Mouse (Mus musculus) neural tube, embryonic 11.5 days (tissue): ENCODE data around the gene Bcl2l12. TPM values are rescaled to one million over a fixed set of nuclear protein-coding genes. Genes with fewer than 3 reads are reported as not detected.
"Not testable (repeated sequence)": the region's sequence is repeated elsewhere in the genome, so short reads cannot be mapped to it uniquely, and the experiment has no call there.

Experiments
- ATAC-seq: fragments of 200-750 bp; cut with Nextera tagmentation; 2 replicates; pipeline ENCODE4 v1.8.0; 2017; ENCODE audit warnings: moderate number of reproducible peaks, mild to moderate bottlenecking, moderate TSS enrichment, moderate library complexity; ENCODE audit not compliant: insufficient read depth, low FRiP score, low TSS enrichment
- DNase-seq: peaks from one replicate; pipeline ENCODE4 v3.0.0-alpha.2; 2015; ENCODE audit warnings: low spot score
- H3K27ac ChIP-seq: fragments of 300-500 bp; sonication (generic); 2 replicates; pipeline ENCODE4 v1.5.1; 2014; ENCODE audit warnings: low read depth, mild to moderate bottlenecking, low read length
- H3K27me3 ChIP-seq: fragments of 300-500 bp; sonication (generic); 2 replicates; pipeline ENCODE4 v1.6.1; 2014; ENCODE audit warnings: mild to moderate bottlenecking, low read length, mixed read lengths; ENCODE audit not compliant: control insufficient read depth, insufficient read depth
- H3K36me3 ChIP-seq: fragments of 300-500 bp; sonication (generic); 2 replicates; pipeline ENCODE4 v1.6.1; 2014; ENCODE audit warnings: mild to moderate bottlenecking, low read length, moderate library complexity, mixed read lengths; ENCODE audit not compliant: control insufficient read depth, insufficient read depth
- H3K4me1 ChIP-seq: fragments of 300-500 bp; sonication (generic); 2 replicates; pipeline ENCODE4 v1.6.1; 2014; ENCODE audit warnings: low read length, mixed read lengths; ENCODE audit not compliant: control insufficient read depth, insufficient read depth
- H3K4me2 ChIP-seq: fragments of 300-500 bp; sonication (generic); 2 replicates; pipeline ENCODE4 v1.6.1; 2014; ENCODE audit warnings: low read depth, mild to moderate bottlenecking, moderate library complexity
- H3K4me3 ChIP-seq: fragments of 300-500 bp; sonication (generic); 2 replicates; pipeline ENCODE4 v1.5.1; 2014; ENCODE audit warnings: low read depth, low read length
- H3K9ac ChIP-seq: fragments of 300-500 bp; sonication (generic); 2 replicates; pipeline ENCODE4 v1.6.1; 2014; ENCODE audit warnings: mild to moderate bottlenecking, low read length
- H3K9me3 ChIP-seq: fragments of 300-500 bp; sonication (generic); 2 replicates; pipeline ENCODE4 v1.6.1; 2016; ENCODE audit warnings: low read length; ENCODE audit not compliant: control insufficient read depth
- WGBS: fragments of 180-500 bp; shearing (Covaris S2); extraction: QIAGEN DNeasy Blood & Tissue Kit; methylation state at CpG from one replicate; pipeline ENCODE4 v1.1.7; 2014; 5-methylcytosine and 5-hydroxymethylcytosine counted together
- polyA plus RNA-seq: library from polyadenylated mRNA; unstranded; fragments of >200 nt; fragmentation: Nextera tagmentation; extraction: Ambion mirVana; gene quantifications from 2 replicates; pipeline ENCODE4 v1.2.1, GENCODE M21; 2014

Gene Bcl2l12
- polyA plus RNA-seq, 1 experiment from 2014 or later: 52.9 TPM

DNA sequence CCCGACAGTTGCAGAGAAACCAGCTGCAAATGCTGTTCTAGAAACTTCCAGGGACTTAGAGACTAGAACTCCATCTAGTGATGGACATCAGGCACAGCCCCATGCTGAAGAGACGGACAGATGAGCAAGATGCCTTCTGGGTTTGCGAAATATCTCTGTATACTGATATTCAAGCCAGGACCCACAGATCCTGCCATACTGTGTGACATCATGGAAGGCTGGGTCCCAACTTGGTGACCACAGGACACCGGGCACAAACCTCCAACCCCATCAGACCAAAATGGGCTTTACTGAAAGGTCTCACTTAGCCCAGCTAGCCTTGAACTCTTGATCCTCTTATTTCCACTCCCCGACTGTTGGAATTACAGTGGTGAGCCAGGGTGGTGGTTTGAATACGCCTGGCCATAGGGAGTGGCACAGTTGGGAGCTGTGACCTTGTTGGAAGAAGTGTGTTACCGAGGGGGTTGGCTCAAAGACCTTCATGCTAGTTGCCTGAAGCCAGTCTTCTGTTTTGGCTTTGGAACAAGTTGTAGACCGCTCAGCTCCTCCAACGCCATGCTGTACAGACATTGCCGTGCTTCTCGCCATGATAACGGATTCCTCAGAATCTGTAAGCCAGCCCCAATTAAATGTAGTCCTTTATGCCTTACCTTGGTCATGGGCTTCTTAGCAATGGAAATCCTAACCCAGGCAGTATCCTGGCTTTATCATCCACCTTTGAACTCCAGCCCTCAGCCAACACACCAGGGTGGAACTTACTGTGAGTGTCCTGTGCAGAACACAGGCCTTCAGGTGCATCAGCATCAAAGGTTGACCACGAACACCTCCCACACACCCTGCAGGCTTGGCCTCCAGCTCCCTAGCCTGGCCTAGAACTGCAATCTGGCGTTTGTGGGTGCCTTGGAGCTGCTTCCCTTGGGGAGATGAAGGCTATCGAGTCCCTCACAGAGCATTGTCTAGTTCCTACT is 26.1 kb upstream of the Bcl2l12 start:
- no peak overlapping the region for H3K27ac ChIP-seq
- H3K36me3 ChIP-seq: peaks cover 18% of the 10 kb centered on the region
- no peak overlapping the region for H3K4me3 ChIP-seq
- H3K27me3 ChIP-seq: no peaks in the 10 kb centered on the region
- H3K9ac ChIP-seq: no peak overlapping the region
- DNase-seq: no peak
- WGBS: 88% methylated on average over 15 of the region's 15 CpGs
- no peak for ATAC-seq
- no peaks in the 10 kb centered on the region for H3K4me1 ChIP-seq
- no peak overlapping the region for H3K4me2 ChIP-seq
- H3K9me3 ChIP-seq: no peaks in the 10 kb centered on the region

DNA sequence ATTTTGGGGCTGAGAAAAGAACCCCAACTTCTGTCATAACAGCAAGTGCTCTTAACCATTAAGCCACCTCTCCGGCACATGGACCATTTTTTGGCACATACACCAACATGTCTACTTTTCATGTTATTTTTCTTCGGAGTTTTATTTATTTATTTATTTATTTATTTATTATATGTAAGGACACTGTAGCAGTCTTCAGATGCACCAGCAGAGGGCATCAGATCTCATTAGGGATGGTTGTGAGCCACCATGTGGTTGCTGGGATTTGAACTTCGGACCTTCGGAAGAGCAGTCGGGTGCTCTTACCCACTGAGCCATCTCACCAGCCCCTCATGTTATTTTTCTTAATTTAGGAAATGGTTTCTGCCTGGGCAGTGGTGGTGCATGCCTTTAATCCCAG is 25.2 kb upstream of the Bcl2l12 start:
- H3K9me3 ChIP-seq, H3K4me2 ChIP-seq, H3K27ac ChIP-seq, DNase-seq, H3K9ac ChIP-seq, H3K4me3 ChIP-seq, ATAC-seq, H3K4me1 ChIP-seq, H3K27me3 ChIP-seq: not testable (repeated sequence)
- WGBS: 79% methylated on average over 5 of the region's 5 CpGs
- H3K36me3 ChIP-seq: peaks cover 12% of the 10 kb centered on the region

DNA sequence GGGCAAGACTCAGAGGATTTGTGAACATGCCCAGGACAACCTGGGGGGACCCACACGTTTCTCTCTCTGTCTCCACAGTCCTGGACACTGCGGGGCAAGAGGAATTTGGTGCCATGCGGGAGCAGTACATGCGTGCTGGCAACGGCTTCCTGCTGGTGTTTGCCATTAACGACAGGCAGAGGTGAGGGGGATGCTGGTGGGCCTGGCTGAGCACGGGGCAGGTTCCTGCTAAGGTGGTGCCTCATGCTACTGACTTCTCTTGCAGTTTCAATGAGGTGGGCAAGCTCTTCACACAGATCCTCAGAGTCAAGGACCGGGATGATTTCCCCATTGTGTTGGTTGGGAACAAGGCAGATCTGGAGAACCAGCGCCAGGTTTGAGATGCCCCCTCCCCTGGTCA is 21.7 kb upstream of the Bcl2l12 start:
- Histone ChIP-seq H3K4me1 (peaks cover 5% of the 10 kb centered on the region; the same call in 1 of the 2 replicates), H3K9ac (no peak overlapping the region), H3K4me3 (no peak overlapping the region), H3K9me3 (no peaks in the 10 kb centered on the region), H3K4me2 (no peak overlapping the region), H3K36me3 (no peaks in the 10 kb centered on the region), H3K27ac (no peak overlapping the region), H3K27me3 (no peaks in the 10 kb centered on the region)
- 70% methylated on average over 9 of the region's 9 CpGs for WGBS
- no peak for DNase-seq
- ATAC-seq: no peak

- no peak overlapping the region for H3K9ac ChIP-seq
- no peak overlapping the region for H3K27ac ChIP-seq
- H3K4me2 ChIP-seq: no peak overlapping the region
- ATAC-seq: no peak
- H3K4me1 ChIP-seq: peaks cover 12% of the 10 kb centered on the region
- H3K9me3 ChIP-seq: no peaks in the 10 kb centered on the region
- no peaks in the 10 kb centered on the region for H3K27me3 ChIP-seq
- H3K36me3 ChIP-seq: no peaks in the 10 kb centered on the region; the same call in 1 of the 2 replicates
- WGBS: 38% methylated on average over 8 of the region's 8 CpGs
- H3K4me3 ChIP-seq: no peak overlapping the region
- DNase-seq: no peak
Measured at GRCm38 (mm10) chr7:45019031-45019571, 20.6 kb upstream of the Bcl2l12 start.

DNA sequence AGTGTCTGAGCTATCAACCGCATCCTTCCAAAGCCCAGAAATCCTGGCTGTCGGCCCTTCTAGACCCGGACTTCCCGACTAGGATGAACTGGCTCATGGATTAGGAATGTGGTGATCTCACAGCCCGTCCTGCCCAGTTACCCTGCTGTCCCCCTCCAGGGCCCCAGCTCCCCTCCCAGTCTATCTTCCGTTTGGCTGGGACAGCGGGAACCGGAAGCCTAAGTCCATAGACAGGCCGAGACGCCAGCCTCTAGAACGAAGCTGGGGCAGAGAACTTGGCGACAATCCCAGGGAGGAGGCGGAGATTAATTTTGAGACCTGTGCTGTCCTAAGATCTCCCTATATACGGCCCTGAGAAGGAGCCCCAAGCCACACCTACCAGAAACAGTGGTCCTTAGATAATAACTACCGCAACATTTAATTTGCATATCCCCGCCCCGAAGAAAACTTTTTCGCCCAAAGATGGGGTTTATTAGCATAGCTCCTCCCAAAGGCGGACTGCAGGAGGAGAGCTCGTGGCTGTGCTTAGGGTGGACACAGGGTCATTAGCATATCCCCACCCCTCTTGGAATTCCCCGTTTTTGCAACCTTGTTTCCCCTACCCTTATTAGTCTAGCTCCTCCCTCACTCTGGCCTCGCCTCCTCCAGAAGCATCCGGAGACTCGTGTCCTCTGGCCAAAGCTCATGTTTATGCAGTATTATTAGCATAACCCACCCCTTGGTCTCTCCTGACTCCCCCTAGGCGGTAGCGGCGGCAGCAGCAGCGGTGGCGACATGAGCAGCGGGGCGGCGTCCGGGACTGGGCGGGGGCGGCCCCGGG is 18.9 kb upstream of the Bcl2l12 start, which contains the start of gene Rras:
Gene Rras, plus strand, starts transcription at position 720 of the 820 bp plus-strand sequence.
- H3K9ac ChIP-seq: peak within 1 kb of the TSS; percentile 69
- peak; percentile 89 for DNase-seq
- H3K27me3 ChIP-seq: no peaks in the 10 kb centered on the region
- peaks cover 12% of the 10 kb centered on the region for H3K4me1 ChIP-seq
- H3K4me3 ChIP-seq: peak within 1 kb of the TSS; percentile 76
- peak within 1 kb of the TSS; percentile 75 for H3K27ac ChIP-seq
- H3K36me3 ChIP-seq: peaks cover 6% of the 10 kb centered on the region
- ATAC-seq: peak; percentile 82
- H3K9me3 ChIP-seq: no peaks in the 10 kb centered on the region
- H3K4me2 ChIP-seq: peak within 1 kb of the TSS; percentile 84
- WGBS: under 1% methylated on average over 32 of the region's 36 CpGs

DNA sequence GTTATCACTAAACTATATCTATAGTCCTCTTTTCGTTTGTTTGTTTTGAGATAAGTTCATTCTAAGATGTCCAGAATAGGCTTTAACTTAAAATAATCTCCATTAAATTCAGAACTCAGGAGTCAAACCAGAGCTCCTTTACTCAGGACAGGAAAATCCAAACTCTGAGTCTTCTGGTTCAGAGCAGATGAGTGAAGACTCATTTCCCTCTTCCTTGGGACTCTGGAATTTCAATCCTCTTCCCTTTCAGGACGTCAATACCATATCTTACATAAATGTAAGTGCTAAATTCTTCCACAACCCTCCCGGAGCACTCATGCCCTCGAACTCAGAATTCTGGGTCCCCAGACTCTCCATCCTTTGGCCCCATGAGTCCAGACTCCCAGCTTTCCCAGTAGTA is 18.2 kb upstream of the Bcl2l12 start:
- H3K27me3 ChIP-seq: no peaks in the 10 kb centered on the region
- 2% methylated on average over 4 of the region's 4 CpGs for WGBS
- ATAC-seq: no peak

GRCm38 (mm10) chr7:45015957-45016612 is 17.6 kb upstream of the Bcl2l12 start, which contains the start of gene Scaf1:
TSS of gene Scaf1 (minus strand) at chr7:45016363.
- ATAC-seq: peak; percentile 90
- 1% methylated on average over 69 of the region's 69 CpGs for WGBS
- peaks cover 12% of the 10 kb centered on the region for H3K4me1 ChIP-seq
- H3K9ac ChIP-seq: peak within 1 kb of the TSS; percentile 93
- DNase-seq: peak; percentile 100
- peak within 1 kb of the TSS; percentile 72 for H3K27ac ChIP-seq
- H3K4me2 ChIP-seq: peak within 1 kb of the TSS; percentile 84
- H3K9me3 ChIP-seq: no peaks in the 10 kb centered on the region
- peak within 1 kb of the TSS; percentile 76 for H3K4me3 ChIP-seq
- H3K36me3 ChIP-seq: peaks cover 15% of the 10 kb centered on the region
- no peaks in the 10 kb centered on the region for H3K27me3 ChIP-seq

More for the DNA sequence above, 18.2 kb upstream of the Bcl2l12 start:
- H3K4me3 ChIP-seq: peak overlapping the region; percentile 76
- no peaks in the 10 kb centered on the region for H3K9me3 ChIP-seq
- H3K27ac ChIP-seq: peak overlapping the region; percentile 72
- H3K9ac ChIP-seq: peak overlapping the region; percentile 69; the same call in 1 of the 2 replicates
- DNase-seq: no peak
- H3K4me2 ChIP-seq: peak overlapping the region; percentile 84
- H3K36me3 ChIP-seq: peaks cover 11% of the 10 kb centered on the region
- peaks cover 12% of the 10 kb centered on the region for H3K4me1 ChIP-seq
